ENCODE assay signal across 8 mouse cellular contexts in genomic region chr4:129741974-129742231, GRCm38 (mm10). TPM values are rescaled to one million over a fixed set of nuclear protein-coding genes. Genes with fewer than 3 reads are reported as not detected.
A peak's percentile ranks its signal among the peaks of the same experiment; 100 is the strongest.
DNase-seq lines count a peak whose midpoint lies in the region; ATAC-seq and TF ChIP-seq lines count a peak whose summit lies in the region.

No protein-coding gene starts in this region.

- H3K36me3 ChIP-seq in liver, adult 2 months (ENCODE audit: control insufficient read depth, insufficient read depth, low read length), result peaks cover 2% of the 10 kb centered on the region; the same call in 1 of the 2 replicates
- H3K36me3 ChIP-seq in embryonic facial prominence, embryonic 15.5 days, result no peaks in the 10 kb centered on the region
- H3K36me3 ChIP-seq in intestine, postnatal 0 days (ENCODE audit: control insufficient read depth, insufficient read depth), result no peaks in the 10 kb centered on the region; the same call in 1 of the 2 replicates
- H3K36me3 ChIP-seq in neural tube, embryonic 12.5 days, result no peaks in the 10 kb centered on the region

- H3K4me2 ChIP-seq in embryonic facial prominence, embryonic 15.5 days (replicated peaks), result peak overlapping the region; percentile 56
- H3K4me2 ChIP-seq in intestine, postnatal 0 days (replicated peaks; ENCODE audit: low read depth), result peak overlapping the region; percentile 71
- peak overlapping the region; percentile 86 for H3K4me2 ChIP-seq in neural tube, embryonic 12.5 days (replicated peaks)

- no peaks in the 10 kb centered on the region for H3K27me3 ChIP-seq in liver, adult 2 months (ENCODE audit: control insufficient read depth, insufficient read depth, low read length)
- no peaks in the 10 kb centered on the region for H3K27me3 ChIP-seq in embryonic facial prominence, embryonic 15.5 days
- no peaks in the 10 kb centered on the region for H3K27me3 ChIP-seq in intestine, postnatal 0 days (replicated peaks; ENCODE audit: control insufficient read depth, insufficient read depth, low read length)
- H3K27me3 ChIP-seq in neural tube, embryonic 12.5 days (replicated peaks), result no peaks in the 10 kb centered on the region

- no peak; the same call in 1 of the 2 replicates for TF ChIP-seq POLR2A in liver, adult 2 months (IDR thresholded peaks at IDR 0.05; ENCODE audit: extremely low read depth, insufficient read depth, low read length)

- DNase-seq in liver, adult 2 months (ENCODE audit: extremely low read depth, low read depth, low spot score), result no peak
- DNase-seq in liver, result no peak
- DNase-seq in left cerebral cortex, adult 9 months (ENCODE audit: low spot score in 2 of 2), result no peak
- no peak for DNase-seq in left cerebral cortex, adult 8-10 months (ENCODE audit: low spot score in 2 of 2)
- DNase-seq in testis, postnatal 10 days (ENCODE audit: low spot score), result no peak

- TF ChIP-seq CTCF in liver, adult 2 months (IDR thresholded peaks at IDR 0.05; ENCODE audit: low read depth, low read length), result no peak
- TF ChIP-seq CTCF in intestine, postnatal 0 days (IDR thresholded peaks at IDR 0.05; ENCODE audit: low read depth), result no peak

- peak overlapping the region; percentile 86 for H3K9ac ChIP-seq in liver, adult 2 months (ENCODE audit: low read depth, low read length)
- H3K9ac ChIP-seq in embryonic facial prominence, embryonic 15.5 days, result peak overlapping the region; percentile 100
- H3K9ac ChIP-seq in intestine, postnatal 0 days (ENCODE audit: low read depth, low read length), result peak overlapping the region; percentile 95
- peak overlapping the region; percentile 100 for H3K9ac ChIP-seq in neural tube, embryonic 12.5 days

- H3K4me3 ChIP-seq in liver, adult 2 months (ENCODE audit: insufficient read depth, low read depth, low read length), result peak overlapping the region; percentile 74
- H3K4me3 ChIP-seq in embryonic facial prominence, embryonic 15.5 days (replicated peaks), result peak overlapping the region; percentile 100
- peak overlapping the region; percentile 93 for H3K4me3 ChIP-seq in intestine, postnatal 0 days (ENCODE audit: low read depth, low read length)
- peak overlapping the region; percentile 99 for H3K4me3 ChIP-seq in neural tube, embryonic 12.5 days

- 1% methylated on average over 34 of the region's 34 CpGs for WGBS in liver, adult 2 months
- WGBS in embryonic facial prominence, embryonic 15.5 days, result under 1% methylated on average over 32 of the region's 34 CpGs
- WGBS in intestine, postnatal 0 days, result 0% methylated on average over 20 of the region's 34 CpGs
- WGBS in neural tube, embryonic 12.5 days, result under 1% methylated on average over 34 of the region's 34 CpGs

- peak; percentile 39 for ATAC-seq in embryonic facial prominence, embryonic 15.5 days (ENCODE audit: insufficient number of reproducible peaks, low FRiP score, low TSS enrichment, low read depth)
- ATAC-seq in intestine, postnatal 0 days, result no peak; the same call in 1 of the 2 replicates
- peak; percentile 59 for ATAC-seq in neural tube, embryonic 12.5 days (ENCODE audit: low FRiP score, low read depth)

- H3K4me1 ChIP-seq in liver, adult 2 months (ENCODE audit: control insufficient read depth, insufficient read depth, low read length), result no peaks in the 10 kb centered on the region; the same call in 1 of the 2 replicates
- peaks cover 22% of the 10 kb centered on the region for H3K4me1 ChIP-seq in embryonic facial prominence, embryonic 15.5 days
- H3K4me1 ChIP-seq in intestine, postnatal 0 days (replicated peaks; ENCODE audit: control insufficient read depth, insufficient read depth, low read length), result peaks cover 3% of the 10 kb centered on the region; the same call in 1 of the 2 replicates
- H3K4me1 ChIP-seq in neural tube, embryonic 12.5 days, result peaks cover 17% of the 10 kb centered on the region

- H3K27ac ChIP-seq in liver, adult 2 months (replicated peaks; ENCODE audit: insufficient read depth, low read depth, low read length), result peak overlapping the region; percentile 74
- peak overlapping the region; percentile 99 for H3K27ac ChIP-seq in embryonic facial prominence, embryonic 15.5 days (replicated peaks)
- H3K27ac ChIP-seq in intestine, postnatal 0 days (ENCODE audit: low read depth, low read length), result peak overlapping the region; percentile 97
- peak overlapping the region; percentile 93 for H3K27ac ChIP-seq in neural tube, embryonic 12.5 days

- no peaks in the 10 kb centered on the region for H3K9me3 ChIP-seq in embryonic facial prominence, embryonic 15.5 days (replicated peaks)
- no peaks in the 10 kb centered on the region for H3K9me3 ChIP-seq in intestine, postnatal 0 days (ENCODE audit: control insufficient read depth)
- H3K9me3 ChIP-seq in neural tube, embryonic 12.5 days, result no peaks in the 10 kb centered on the region

- peaks cover 18% of the 10 kb centered on the region for H3K79me2 ChIP-seq in liver, adult 2 months (ENCODE audit: control insufficient read depth, insufficient read depth, low read length)

RNA-seq across cellular contexts. Expression of gene Khdrbs1, which starts 0.2 kb away (rescaled TPM):
- 12.2 and 12.3 TPM in 2 replicates for total RNA-seq in liver, adult 2 months (2014; rRNA removed)
- polyA plus RNA-seq in liver, adult 2 months (2012; rRNA removed), result 6.9 and 7.9 TPM in 2 replicates
- polyA plus RNA-seq in embryonic facial prominence, embryonic 15.5 days (2015; fragmentation: Nextera tagmentation; extraction: Ambion mirVana), result 98.8 and 99.1 TPM in 2 replicates
- polyA plus RNA-seq in intestine, postnatal 0 days (2015; fragmentation: Nextera tagmentation; extraction: Ambion mirVana), result 33.9 and 40.0 TPM in 2 replicates
- polyA plus RNA-seq in neural tube, embryonic 12.5 days (2016; fragmentation: Nextera tagmentation; extraction: Ambion mirVana), result 211 and 212 TPM in 2 replicates
- 10 to 100 TPM; 89.9 to 93.5 (median 91.2) TPM for total RNA-seq in left cerebral cortex, adult 8-10 months (2022)

RNA-seq across cellular contexts. Expression of gene Tmem39b, which starts 45.3 kb away (rescaled TPM):
- total RNA-seq in liver, adult 2 months (2014; rRNA removed), result 1.5 and 1.8 TPM in 2 replicates
- 12.5 and 15.6 TPM in 2 replicates for polyA plus RNA-seq in liver, adult 2 months (2012; rRNA removed)
- polyA plus RNA-seq in embryonic facial prominence, embryonic 15.5 days (2015; fragmentation: Nextera tagmentation; extraction: Ambion mirVana), result 13.5 and 15.0 TPM in 2 replicates
- 4.0 and 4.6 TPM in 2 replicates for polyA plus RNA-seq in intestine, postnatal 0 days (2015; fragmentation: Nextera tagmentation; extraction: Ambion mirVana)
- polyA plus RNA-seq in neural tube, embryonic 12.5 days (2016; fragmentation: Nextera tagmentation; extraction: Ambion mirVana), result 16.0 and 16.8 TPM in 2 replicates
- total RNA-seq in left cerebral cortex, adult 8-10 months (2022), result 10 to 100 TPM; 11.5 to 13.4 (median 12.7) TPM
